Mouse (Mus musculus) cortical plate, adult 2 months (tissue): ENCODE measurements around the gene Palm.

Experiments used
- CTCF ChIP-seq: fragments of 200-500 bp; IDR thresholded peaks from 2 replicates; pipeline ENCODE4 v1.5.1; 2011; ENCODE audit warnings: mild to moderate bottlenecking, control low read depth, low read length; ENCODE audit not compliant: insufficient read depth; ENCODE audit errors: extremely low read depth
- POLR2A ChIP-seq: fragments of 200-500 bp; IDR thresholded peaks from 2 replicates; pipeline ENCODE4 v1.6.1; 2011; ENCODE audit warnings: mild to moderate bottlenecking, low read length, control low read depth; ENCODE audit not compliant: insufficient read depth; ENCODE audit errors: extremely low read depth

- TF ChIP-seq CTCF (no peak), POLR2A (no peak)
These were observed 14.2 kb upstream of the Palm start for GRCm38 (mm10) chr10:79779193-79779592.
